Mouse (Mus musculus): ENCODE data around the gene Efr3b. TPM values are rescaled to one million over a fixed set of nuclear protein-coding genes. Genes with fewer than 3 reads are reported as not detected.

Efr3b gene
- polyA plus RNA-seq, 1 experiment from 2014 or later = 33.1 TPM

DNA sequence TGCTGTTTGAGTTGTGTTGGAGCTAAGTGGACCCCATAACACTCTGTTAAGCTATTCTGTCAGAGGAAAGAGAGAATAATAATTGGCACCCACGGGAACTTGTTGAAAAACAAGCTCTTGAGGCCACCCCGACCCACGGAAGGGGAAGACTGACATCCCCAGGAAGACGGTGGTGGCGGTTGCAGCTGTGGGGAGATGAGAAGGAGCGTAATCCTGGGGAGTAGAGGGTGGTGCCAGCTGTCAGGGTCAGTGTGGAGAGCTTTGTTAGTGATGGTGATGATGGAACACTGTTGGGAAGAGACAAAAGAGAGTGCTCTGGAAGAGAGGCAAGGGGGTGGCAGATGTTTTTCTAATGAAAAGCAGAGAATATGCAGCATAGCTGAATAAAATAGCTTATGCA lies 9.3 kb upstream of the Efr3b start:
- Histone ChIP-seq H3K4me3 (ENCODE audit: low read depth, low read length) (no peak overlapping the region), H3K36me3 (ENCODE audit: control insufficient read depth, insufficient read depth, low read length) (no peaks in the 10 kb centered on the region), H3K27me3 (ENCODE audit: control insufficient read depth, insufficient read depth, low read length) (no peaks in the 10 kb centered on the region), H3K9me3 (ENCODE audit: control insufficient read depth, low read length) (no peaks in the 10 kb centered on the region), H3K4me1 (ENCODE audit: control insufficient read depth, insufficient read depth, low read length) (no peaks in the 10 kb centered on the region), H3K9ac (replicated peaks; ENCODE audit: low read depth, low read length) (no peak overlapping the region), H3K27ac (ENCODE audit: low read depth, low read length) (no peak overlapping the region), H3K4me2 (ENCODE audit: low read depth, low read length) (no peak overlapping the region)
- 59% methylated on average over 6 of the region's 6 CpGs for whole genome bisulfite sequencing
- no peak for ATAC-seq (ENCODE audit: low read depth)

DNA sequence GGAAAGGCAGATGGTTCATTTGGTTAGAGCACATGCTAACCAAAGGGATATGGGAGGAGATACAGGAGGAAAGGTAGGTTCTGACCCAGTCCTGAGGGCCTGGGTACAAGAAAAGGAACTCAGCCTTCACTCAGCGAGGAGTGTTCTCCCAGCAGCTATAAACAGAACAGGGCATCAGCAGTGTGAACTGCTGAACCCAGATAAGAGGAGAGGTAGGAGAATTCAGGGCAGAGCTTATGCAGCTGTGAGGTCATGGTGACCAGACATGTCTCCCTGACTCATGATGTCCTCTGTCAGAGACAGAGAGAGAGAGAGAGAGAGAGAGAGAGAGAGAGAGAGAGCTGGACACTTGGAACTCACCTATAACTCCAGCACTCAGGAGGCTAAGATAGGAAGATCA lies 7.3 kb upstream of the Efr3b start:
- WGBS = 83% methylated on average over 1 of the region's 1 CpGs
- no peak overlapping the region for H3K9ac ChIP-seq (replicated peaks; ENCODE audit: low read depth, low read length)
- H3K4me3 ChIP-seq (ENCODE audit: low read depth, low read length) = no peak overlapping the region
- no peaks in the 10 kb centered on the region for H3K4me1 ChIP-seq (ENCODE audit: control insufficient read depth, insufficient read depth, low read length)
- no peaks in the 10 kb centered on the region for H3K36me3 ChIP-seq (ENCODE audit: control insufficient read depth, insufficient read depth, low read length)
- H3K27me3 ChIP-seq (ENCODE audit: control insufficient read depth, insufficient read depth, low read length) = no peaks in the 10 kb centered on the region
- no peak overlapping the region for H3K4me2 ChIP-seq (ENCODE audit: low read depth, low read length)
- ATAC-seq (ENCODE audit: low read depth) = no peak
- H3K27ac ChIP-seq (ENCODE audit: low read depth, low read length) = no peak overlapping the region
- no peaks in the 10 kb centered on the region for H3K9me3 ChIP-seq (ENCODE audit: control insufficient read depth, low read length)

DNA sequence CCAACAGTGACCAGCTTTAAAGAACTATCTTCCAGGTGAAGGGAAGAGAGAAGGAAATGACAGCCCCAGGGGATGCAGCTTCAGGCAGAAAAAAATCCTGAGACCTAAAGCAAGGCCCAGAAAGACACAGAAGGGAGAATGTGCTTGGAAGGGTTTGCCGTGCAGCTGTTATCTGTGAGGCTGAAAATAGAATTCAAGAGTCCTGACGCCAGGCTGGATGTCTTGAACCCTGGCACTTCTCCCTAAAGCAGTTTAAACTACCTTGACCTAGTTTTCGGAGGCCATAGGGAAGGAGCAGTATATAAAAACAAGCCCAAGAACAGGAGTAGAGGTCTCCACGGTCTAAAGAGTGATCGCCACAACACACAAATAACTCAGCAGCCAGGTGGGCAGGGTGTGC lies 3.7 kb upstream of the Efr3b start:
- Histone ChIP-seq H3K4me3 (ENCODE audit: low read depth, low read length) (no peak overlapping the region), H3K4me2 (ENCODE audit: low read depth, low read length) (no peak overlapping the region), H3K27ac (ENCODE audit: low read depth, low read length) (no peak overlapping the region), H3K36me3 (ENCODE audit: control insufficient read depth, insufficient read depth, low read length) (no peaks in the 10 kb centered on the region), H3K9ac (replicated peaks; ENCODE audit: low read depth, low read length) (no peak overlapping the region), H3K4me1 (ENCODE audit: control insufficient read depth, insufficient read depth, low read length) (peaks cover 3% of the 10 kb centered on the region; the same call in 1 of the 2 replicates), H3K9me3 (ENCODE audit: control insufficient read depth, low read length) (no peaks in the 10 kb centered on the region), H3K27me3 (ENCODE audit: control insufficient read depth, insufficient read depth, low read length) (no peaks in the 10 kb centered on the region)
- no peak for ATAC-seq (ENCODE audit: low read depth)
- 83% methylated on average over 5 of the region's 5 CpGs for WGBS

DNA sequence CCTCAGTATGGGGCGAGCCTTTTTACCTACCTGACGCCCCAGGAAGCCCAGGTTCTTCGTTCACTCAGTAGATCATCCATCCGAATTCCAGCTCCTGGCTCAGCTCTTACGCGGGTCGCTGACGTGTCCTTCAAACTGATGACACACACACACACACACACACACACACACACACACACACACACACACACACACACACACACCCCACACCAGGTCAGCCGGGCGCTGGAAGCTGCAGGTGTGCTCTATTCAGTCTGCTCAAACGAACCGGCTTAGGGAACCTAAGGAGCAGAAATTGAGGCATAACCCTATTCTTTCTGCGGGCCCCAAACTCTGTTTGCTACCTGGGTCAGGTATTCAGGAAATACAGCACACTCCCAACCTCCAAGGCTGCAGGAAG lies 331 bp upstream of the Efr3b start:
- H3K9me3 ChIP-seq (ENCODE audit: control insufficient read depth, low read length) = no peaks in the 10 kb centered on the region
- H3K4me2 ChIP-seq (ENCODE audit: low read depth, low read length) = peak overlapping the region; percentile 70
- H3K27me3 ChIP-seq (ENCODE audit: control insufficient read depth, insufficient read depth, low read length) = no peaks in the 10 kb centered on the region
- WGBS = 2% methylated on average over 13 of the region's 13 CpGs
- H3K4me3 ChIP-seq (ENCODE audit: low read depth, low read length) = peak overlapping the region; percentile 71
- H3K36me3 ChIP-seq (ENCODE audit: control insufficient read depth, insufficient read depth, low read length) = no peaks in the 10 kb centered on the region
- no peak; the same call in 1 of the 2 replicates for ATAC-seq (ENCODE audit: low read depth)
- H3K9ac ChIP-seq (replicated peaks; ENCODE audit: low read depth, low read length) = peak overlapping the region; percentile 83; the same call in 1 of the 2 replicates
- H3K4me1 ChIP-seq (ENCODE audit: control insufficient read depth, insufficient read depth, low read length) = peaks cover 12% of the 10 kb centered on the region
- H3K27ac ChIP-seq (ENCODE audit: low read depth, low read length) = no peak overlapping the region; the same call in 1 of the 2 replicates

DNA sequence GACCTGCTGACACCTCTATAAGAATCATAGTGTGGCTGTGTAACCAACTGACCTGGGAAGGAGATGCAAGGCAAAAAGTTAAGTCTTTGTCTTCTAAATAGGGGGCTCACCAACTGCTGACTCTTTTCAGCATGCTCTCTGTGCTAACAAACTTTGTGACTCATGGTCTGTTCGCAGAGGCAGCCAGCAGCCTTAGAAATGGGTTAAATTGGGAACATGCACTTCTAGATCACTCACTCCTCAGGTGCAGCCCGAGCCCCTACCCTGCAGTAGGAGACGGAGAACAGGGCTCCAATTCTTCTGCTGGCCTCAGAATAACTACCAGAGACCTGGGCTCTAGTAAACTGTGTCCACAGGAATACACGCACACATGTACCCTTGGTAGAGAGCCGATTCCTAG lies 1.2 kb downstream of the Efr3b start:
- peaks cover 12% of the 10 kb centered on the region for H3K4me1 ChIP-seq (ENCODE audit: control insufficient read depth, insufficient read depth, low read length)
- H3K4me3 ChIP-seq (ENCODE audit: low read depth, low read length) = peak overlapping the region; percentile 71
- ATAC-seq (ENCODE audit: low read depth) = no peak
- H3K27me3 ChIP-seq (ENCODE audit: control insufficient read depth, insufficient read depth, low read length) = no peaks in the 10 kb centered on the region
- H3K4me2 ChIP-seq (ENCODE audit: low read depth, low read length) = peak overlapping the region; percentile 70
- peak overlapping the region; percentile 83 for H3K9ac ChIP-seq (replicated peaks; ENCODE audit: low read depth, low read length)
- no peaks in the 10 kb centered on the region for H3K36me3 ChIP-seq (ENCODE audit: control insufficient read depth, insufficient read depth, low read length)
- WGBS = 23% methylated on average over 5 of the region's 5 CpGs
- no peaks in the 10 kb centered on the region for H3K9me3 ChIP-seq (ENCODE audit: control insufficient read depth, low read length)
- H3K27ac ChIP-seq (ENCODE audit: low read depth, low read length) = peak overlapping the region; percentile 18; the same call in 1 of the 2 replicates

DNA sequence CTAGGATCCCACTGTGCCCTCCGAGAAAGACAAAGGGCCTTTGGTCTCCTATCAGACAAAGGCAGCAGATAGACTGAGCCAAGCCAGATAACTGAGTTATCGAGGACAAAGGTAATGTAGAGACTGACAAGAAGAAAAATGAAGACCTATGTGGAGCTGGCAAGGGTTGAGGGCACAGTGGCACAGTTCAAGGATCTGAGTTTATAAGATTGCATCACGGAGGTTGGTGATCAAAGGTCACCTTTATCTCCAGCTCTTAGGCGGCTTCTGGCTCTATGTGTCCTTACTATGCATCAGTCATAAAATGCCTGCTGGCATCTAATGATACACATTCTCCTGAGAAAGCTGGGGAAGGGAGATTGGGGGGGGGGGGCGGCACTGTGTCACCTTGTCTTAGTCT lies 2.6 kb downstream of the Efr3b start:
- H3K36me3 ChIP-seq (ENCODE audit: control insufficient read depth, insufficient read depth, low read length) = no peaks in the 10 kb centered on the region
- 89% methylated on average over 5 of the region's 5 CpGs for WGBS
- ATAC-seq (ENCODE audit: low read depth) = no peak

DNA sequence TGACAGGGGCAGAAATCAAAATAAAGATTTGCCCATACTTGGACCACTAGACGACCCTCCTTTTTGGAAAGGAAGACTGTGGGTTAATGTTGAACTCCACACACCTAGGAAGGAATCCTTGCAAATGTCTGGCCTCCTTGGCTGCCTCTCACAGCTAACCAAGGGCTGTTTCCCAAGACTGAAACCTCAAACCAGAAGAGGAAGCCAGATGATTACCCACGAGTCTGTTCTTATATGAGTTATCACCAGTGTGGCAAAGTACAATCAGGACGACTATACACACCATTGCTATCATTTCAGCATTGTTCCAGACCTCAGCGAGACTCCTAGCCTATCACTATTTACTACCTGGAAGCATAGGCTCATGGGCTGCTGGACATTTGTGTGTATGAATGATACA lies 9.7 kb downstream of the Efr3b start:
- 83% methylated on average over 4 of the region's 4 CpGs for WGBS
- no peaks in the 10 kb centered on the region for H3K36me3 ChIP-seq (ENCODE audit: control insufficient read depth, insufficient read depth, low read length)

More for the DNA sequence above, 2.6 kb downstream of the Efr3b start:
- no peak overlapping the region for H3K9ac ChIP-seq (replicated peaks; ENCODE audit: low read depth, low read length)
- H3K27ac ChIP-seq (ENCODE audit: low read depth, low read length) = no peak overlapping the region
- H3K4me2 ChIP-seq (ENCODE audit: low read depth, low read length) = no peak overlapping the region
- H3K9me3 ChIP-seq (ENCODE audit: control insufficient read depth, low read length) = no peaks in the 10 kb centered on the region
- no peaks in the 10 kb centered on the region for H3K27me3 ChIP-seq (ENCODE audit: control insufficient read depth, insufficient read depth, low read length)
- H3K4me3 ChIP-seq (ENCODE audit: low read depth, low read length) = no peak overlapping the region
- peaks cover 12% of the 10 kb centered on the region for H3K4me1 ChIP-seq (ENCODE audit: control insufficient read depth, insufficient read depth, low read length)

DNA sequence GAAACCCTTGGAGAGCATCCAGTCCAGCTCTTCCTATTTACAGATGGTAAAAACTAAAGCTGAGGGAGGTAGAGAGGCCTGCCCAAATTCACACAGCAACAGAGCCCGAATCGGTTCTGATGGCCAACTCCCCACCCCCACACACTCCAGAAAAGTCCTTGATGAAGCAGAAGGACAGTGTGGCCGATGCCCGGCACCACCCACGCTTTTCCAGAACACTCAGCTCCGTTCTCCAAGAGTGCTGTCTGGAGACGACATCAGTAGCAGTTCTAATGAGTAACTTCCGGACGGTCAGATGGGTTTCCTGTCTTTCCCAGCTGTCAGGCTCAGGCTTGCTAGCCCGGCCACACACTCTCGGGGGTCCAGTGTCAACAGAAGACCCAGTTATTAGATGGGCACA lies 10.2 kb downstream of the Efr3b start:
- Histone ChIP-seq H3K4me3 (ENCODE audit: low read depth, low read length) (no peak overlapping the region), H3K4me2 (ENCODE audit: low read depth, low read length) (no peak overlapping the region), H3K9ac (replicated peaks; ENCODE audit: low read depth, low read length) (no peak overlapping the region), H3K4me1 (ENCODE audit: control insufficient read depth, insufficient read depth, low read length) (no peaks in the 10 kb centered on the region), H3K9me3 (ENCODE audit: control insufficient read depth, low read length) (no peaks in the 10 kb centered on the region), H3K27ac (ENCODE audit: low read depth, low read length) (no peak overlapping the region), H3K36me3 (ENCODE audit: control insufficient read depth, insufficient read depth, low read length) (no peaks in the 10 kb centered on the region), H3K27me3 (ENCODE audit: control insufficient read depth, insufficient read depth, low read length) (no peaks in the 10 kb centered on the region)
- 90% methylated on average over 11 of the region's 11 CpGs for WGBS
- ATAC-seq (ENCODE audit: low read depth) = no peak

More for the DNA sequence above, 9.7 kb downstream of the Efr3b start:
- no peak overlapping the region for H3K9ac ChIP-seq (replicated peaks; ENCODE audit: low read depth, low read length)
- H3K4me1 ChIP-seq (ENCODE audit: control insufficient read depth, insufficient read depth, low read length) = no peaks in the 10 kb centered on the region
- no peaks in the 10 kb centered on the region for H3K27me3 ChIP-seq (ENCODE audit: control insufficient read depth, insufficient read depth, low read length)
- H3K9me3 ChIP-seq (ENCODE audit: control insufficient read depth, low read length) = no peaks in the 10 kb centered on the region
- no peak overlapping the region for H3K4me3 ChIP-seq (ENCODE audit: low read depth, low read length)
- ATAC-seq (ENCODE audit: low read depth) = no peak
- no peak overlapping the region for H3K27ac ChIP-seq (ENCODE audit: low read depth, low read length)
- H3K4me2 ChIP-seq (ENCODE audit: low read depth, low read length) = no peak overlapping the region

DNA sequence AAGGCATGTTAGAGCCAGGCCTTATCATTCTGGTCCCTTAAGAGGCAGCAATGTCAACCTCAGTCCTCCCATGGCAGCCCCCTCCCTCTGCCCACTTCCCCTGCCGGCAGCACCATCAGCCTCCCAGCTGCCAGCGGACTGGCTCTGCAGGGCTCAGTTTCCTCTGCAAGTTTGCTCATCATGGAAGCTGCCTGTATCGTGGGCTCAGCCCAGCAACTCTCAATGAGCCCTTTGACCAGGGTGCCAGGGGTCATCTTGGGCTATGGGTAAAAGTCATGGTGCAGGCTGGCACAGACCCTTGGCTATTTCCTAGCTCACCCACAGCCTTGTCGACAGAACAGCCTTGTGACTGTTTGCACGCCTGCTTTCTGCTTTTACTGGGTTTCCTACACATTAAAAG lies 14.4 kb downstream of the Efr3b start:
- no peaks in the 10 kb centered on the region for H3K4me1 ChIP-seq (ENCODE audit: control insufficient read depth, insufficient read depth, low read length)
- no peaks in the 10 kb centered on the region for H3K9me3 ChIP-seq (ENCODE audit: control insufficient read depth, low read length)
- H3K9ac ChIP-seq (replicated peaks; ENCODE audit: low read depth, low read length) = no peak overlapping the region
- H3K4me3 ChIP-seq (ENCODE audit: low read depth, low read length) = no peak overlapping the region
- no peak overlapping the region for H3K27ac ChIP-seq (ENCODE audit: low read depth, low read length)
- WGBS = 71% methylated on average over 5 of the region's 5 CpGs
- no peaks in the 10 kb centered on the region for H3K36me3 ChIP-seq (ENCODE audit: control insufficient read depth, insufficient read depth, low read length)
- H3K27me3 ChIP-seq (ENCODE audit: control insufficient read depth, insufficient read depth, low read length) = no peaks in the 10 kb centered on the region
- H3K4me2 ChIP-seq (ENCODE audit: low read depth, low read length) = no peak overlapping the region
- ATAC-seq (ENCODE audit: low read depth) = no peak

DNA sequence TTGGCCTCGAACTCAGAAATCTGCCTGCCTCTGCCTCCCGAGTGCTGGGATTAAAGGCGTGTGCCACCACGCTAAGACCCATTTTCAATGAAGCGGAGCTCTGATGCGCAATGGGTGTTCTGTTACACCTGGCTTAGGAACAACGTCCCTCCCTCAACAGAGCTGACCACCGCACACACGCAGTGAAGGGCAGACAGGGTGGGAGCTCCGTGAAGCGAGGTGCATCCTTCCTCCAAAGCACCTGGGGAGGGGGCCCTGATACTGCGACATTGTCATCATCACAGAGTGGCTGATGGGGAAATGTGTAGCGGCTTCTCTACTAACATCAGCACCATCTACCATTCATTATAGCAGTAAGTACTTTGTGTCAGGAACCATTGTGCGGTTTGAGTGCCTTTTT lies 15.2 kb downstream of the Efr3b start:
- Histone ChIP-seq H3K4me2 (ENCODE audit: low read depth, low read length) (no peak overlapping the region), H3K36me3 (ENCODE audit: control insufficient read depth, insufficient read depth, low read length) (no peaks in the 10 kb centered on the region), H3K27me3 (ENCODE audit: control insufficient read depth, insufficient read depth, low read length) (no peaks in the 10 kb centered on the region), H3K9me3 (ENCODE audit: control insufficient read depth, low read length) (no peaks in the 10 kb centered on the region), H3K9ac (replicated peaks; ENCODE audit: low read depth, low read length) (no peak overlapping the region), H3K27ac (ENCODE audit: low read depth, low read length) (no peak overlapping the region), H3K4me1 (ENCODE audit: control insufficient read depth, insufficient read depth, low read length) (no peaks in the 10 kb centered on the region), H3K4me3 (ENCODE audit: low read depth, low read length) (no peak overlapping the region)
- 94% methylated on average over 14 of the region's 14 CpGs for WGBS
- no peak for ATAC-seq (ENCODE audit: low read depth)
